Comparison of ENCODE assay signal across 18 mouse cellular contexts in the genomic region with DNA sequence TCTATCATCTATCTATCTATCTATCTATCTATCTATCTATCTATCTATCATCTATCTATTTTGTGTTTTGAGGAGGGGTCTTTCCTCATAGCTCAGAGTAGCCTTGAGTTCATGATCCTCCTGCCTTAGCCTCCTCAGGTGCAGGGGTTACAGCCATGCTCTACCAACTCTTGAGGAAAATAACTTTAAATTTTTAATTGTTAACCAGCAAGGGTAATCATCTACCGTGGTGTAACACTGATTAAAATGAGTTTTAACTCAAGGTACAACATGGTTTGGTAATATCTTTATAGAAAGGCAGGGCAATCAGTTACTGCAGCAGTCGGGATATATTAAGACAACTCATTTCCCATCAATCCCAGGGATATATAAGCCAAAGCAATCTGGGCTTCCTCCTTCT.
"Had no signal": no experiment of that assay in that cellular context is flagged by ENCODE, and none has a peak within 500 bp of the region (broad histone marks: within the 10 kb centered on the region; RNA-seq: fewer than 3 reads in every experiment).

No protein-coding gene starts in this region.

- H3K27ac ChIP-seq: liver, embryonic 14.5 days; macrophage; midbrain, embryonic 12.5 days; midbrain, embryonic 15.5 days; neural tube, embryonic 12.5 days; neural tube, embryonic 15.5 days; stomach, postnatal 0 days had no signal

- DNase-seq: kidney, postnatal 25 days; liver, postnatal 0 days; lung, embryonic 14.5 days; right cerebral cortex, postnatal 4 days; thymus, adult 2 months; thymus, postnatal 14 days; thymus, postnatal 4 days had no signal

- ATAC-seq: inflammation-experienced regulatory T-cells, adult 6 months; intestine, embryonic 16.5 days; liver, postnatal 0 days; lung, postnatal 0 days; midbrain, embryonic 15.5 days had no signal

- H3K4me2 ChIP-seq: liver, embryonic 11.5 days; lung, embryonic 14.5 days; midbrain, embryonic 12.5 days; midbrain, embryonic 15.5 days; neural tube, embryonic 12.5 days; neural tube, embryonic 15.5 days had no signal

- H3K4me1 ChIP-seq: midbrain, embryonic 12.5 days; midbrain, embryonic 15.5 days; neural tube, embryonic 12.5 days; neural tube, embryonic 15.5 days had no signal

- H3K9ac ChIP-seq: liver, embryonic 14.5 days; liver, postnatal 0 days; lung, embryonic 14.5 days; midbrain, embryonic 12.5 days; midbrain, embryonic 15.5 days; neural tube, embryonic 12.5 days; neural tube, embryonic 15.5 days had no signal

- H3K9me3 ChIP-seq: midbrain, embryonic 12.5 days; midbrain, embryonic 15.5 days; neural tube, embryonic 12.5 days; neural tube, embryonic 15.5 days had no signal

- H3K4me3 ChIP-seq: midbrain, embryonic 12.5 days; midbrain, embryonic 15.5 days; neural tube, embryonic 12.5 days; neural tube, embryonic 15.5 days had no signal

- H3K27me3 ChIP-seq: midbrain, embryonic 12.5 days; midbrain, embryonic 15.5 days; neural tube, embryonic 12.5 days; neural tube, embryonic 15.5 days had no signal

- H3K36me3 ChIP-seq: midbrain, embryonic 12.5 days; midbrain, embryonic 15.5 days; neural tube, embryonic 12.5 days; neural tube, embryonic 15.5 days had no signal
